Mouse (Mus musculus): Measurements from ENCODE around the gene Dtx3l.

DNA sequence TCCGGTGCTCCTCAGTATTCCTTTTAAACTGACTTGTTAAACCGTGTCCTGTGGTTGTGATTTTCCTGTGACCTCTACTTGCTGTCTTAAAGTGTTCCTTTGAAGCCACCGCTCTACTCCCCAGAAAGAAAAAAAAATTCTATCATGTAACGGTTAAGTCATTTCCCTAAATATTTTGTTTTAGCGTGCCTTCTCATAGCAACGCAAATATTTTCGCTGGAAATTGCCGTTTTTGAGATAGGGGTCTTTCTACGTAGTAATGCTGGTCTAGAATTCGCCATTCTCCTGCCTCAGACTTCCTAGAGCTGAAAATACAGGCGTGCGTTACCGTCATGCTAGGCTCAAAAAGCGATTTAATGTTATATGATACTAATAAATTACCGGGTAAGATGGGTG is 43.6 kb upstream of the Dtx3l start:
- no peak for TF ChIP-seq GATA1 (IDR thresholded peaks at IDR 0.05; ENCODE audit: low read length)
- no peak for TF ChIP-seq TAL1 (IDR thresholded peaks at IDR 0.05; ENCODE audit: low read length)
